Mouse (Mus musculus): Measurements from ENCODE around the gene Nlgn1. TPM values are rescaled to one million over a fixed set of nuclear protein-coding genes. Genes with fewer than 3 reads are reported as not detected.
A peak's percentile ranks its signal among the peaks of the same experiment; 100 is the strongest.

Gene Nlgn1
- polyA plus RNA-seq, 1 experiment from 2014 or later, result 0.86 TPM

GRCm38 (mm10) chr3:26011310-26012078, 320.8 kb downstream of the Nlgn1 start:
- H3K4me2 ChIP-seq (replicated peaks; ENCODE audit: low read depth), result no peak overlapping the region
- H3K27ac ChIP-seq (ENCODE audit: low read depth, low read length), result no peak overlapping the region
- 82% methylated on average over 4 of the region's 4 CpGs for WGBS
- no peaks in the 10 kb centered on the region for H3K4me1 ChIP-seq (replicated peaks; ENCODE audit: control insufficient read depth, insufficient read depth, low read length)
- H3K9ac ChIP-seq (ENCODE audit: low read depth, low read length), result no peak overlapping the region
- H3K9me3 ChIP-seq (ENCODE audit: control insufficient read depth), result no peaks in the 10 kb centered on the region
- no peak overlapping the region for H3K4me3 ChIP-seq (ENCODE audit: low read depth, low read length)
- no peak for ATAC-seq
- TF ChIP-seq CTCF (IDR thresholded peaks at IDR 0.05; ENCODE audit: low read depth), result no peak
- no peaks in the 10 kb centered on the region for H3K27me3 ChIP-seq (replicated peaks; ENCODE audit: control insufficient read depth, insufficient read depth, low read length)
- H3K36me3 ChIP-seq (ENCODE audit: control insufficient read depth, insufficient read depth), result no peaks in the 10 kb centered on the region

- Histone ChIP-seq H3K9ac (ENCODE audit: low read depth, low read length) (no peak overlapping the region), H3K4me2 (replicated peaks; ENCODE audit: low read depth) (no peak overlapping the region), H3K27ac (ENCODE audit: low read depth, low read length) (no peak overlapping the region), H3K4me3 (ENCODE audit: low read depth, low read length) (no peak overlapping the region), H3K4me1 (replicated peaks; ENCODE audit: control insufficient read depth, insufficient read depth, low read length) (no peaks in the 10 kb centered on the region), H3K36me3 (ENCODE audit: control insufficient read depth, insufficient read depth) (no peaks in the 10 kb centered on the region), H3K9me3 (ENCODE audit: control insufficient read depth) (no peaks in the 10 kb centered on the region), H3K27me3 (replicated peaks; ENCODE audit: control insufficient read depth, insufficient read depth, low read length) (no peaks in the 10 kb centered on the region)
- no peak for TF ChIP-seq CTCF (IDR thresholded peaks at IDR 0.05; ENCODE audit: low read depth)
- 66% methylated on average over 7 of the region's 7 CpGs for WGBS
- no peak for ATAC-seq
Observed at GRCm38 (mm10) chr3:26002863-26003608, 329.2 kb downstream of the Nlgn1 start.

GRCm38 (mm10) chr3:26002367-26002766, 329.9 kb downstream of the Nlgn1 start:
- H3K9ac ChIP-seq (ENCODE audit: low read depth, low read length), result no peak overlapping the region
- H3K9me3 ChIP-seq (ENCODE audit: control insufficient read depth), result no peaks in the 10 kb centered on the region
- no peaks in the 10 kb centered on the region for H3K4me1 ChIP-seq (replicated peaks; ENCODE audit: control insufficient read depth, insufficient read depth, low read length)
- TF ChIP-seq CTCF (IDR thresholded peaks at IDR 0.05; ENCODE audit: low read depth), result peak; percentile 38; the same call in 1 of the 2 replicates
- no peak for ATAC-seq
- WGBS, result 30% methylated on average over 2 of the region's 2 CpGs
- H3K4me3 ChIP-seq (ENCODE audit: low read depth, low read length), result no peak overlapping the region
- no peaks in the 10 kb centered on the region for H3K36me3 ChIP-seq (ENCODE audit: control insufficient read depth, insufficient read depth)
- H3K27me3 ChIP-seq (replicated peaks; ENCODE audit: control insufficient read depth, insufficient read depth, low read length), result no peaks in the 10 kb centered on the region
- no peak overlapping the region for H3K4me2 ChIP-seq (replicated peaks; ENCODE audit: low read depth)
- H3K27ac ChIP-seq (ENCODE audit: low read depth, low read length), result no peak overlapping the region

GRCm38 (mm10) chr3:25967546-25967945, 364.7 kb downstream of the Nlgn1 start:
- no peak for TF ChIP-seq CTCF (IDR thresholded peaks at IDR 0.05; ENCODE audit: low read depth)
- Histone ChIP-seq H3K27me3 (replicated peaks; ENCODE audit: control insufficient read depth, insufficient read depth, low read length) (no peaks in the 10 kb centered on the region), H3K4me1 (replicated peaks; ENCODE audit: control insufficient read depth, insufficient read depth, low read length) (no peaks in the 10 kb centered on the region), H3K9ac (ENCODE audit: low read depth, low read length) (no peak overlapping the region), H3K4me3 (ENCODE audit: low read depth, low read length) (no peak overlapping the region), H3K27ac (ENCODE audit: low read depth, low read length) (no peak overlapping the region), H3K9me3 (ENCODE audit: control insufficient read depth) (no peaks in the 10 kb centered on the region), H3K36me3 (ENCODE audit: control insufficient read depth, insufficient read depth) (no peaks in the 10 kb centered on the region), H3K4me2 (replicated peaks; ENCODE audit: low read depth) (no peak overlapping the region)
- no peak for ATAC-seq
- 87% methylated on average over 2 of the region's 2 CpGs for WGBS

GRCm38 (mm10) chr3:25964237-25964636, 368.0 kb downstream of the Nlgn1 start:
- no peak for TF ChIP-seq CTCF (IDR thresholded peaks at IDR 0.05; ENCODE audit: low read depth)

GRCm38 (mm10) chr3:25963568-25963967, 368.7 kb downstream of the Nlgn1 start:
- no peaks in the 10 kb centered on the region for H3K27me3 ChIP-seq (replicated peaks; ENCODE audit: control insufficient read depth, insufficient read depth, low read length)
- H3K36me3 ChIP-seq (ENCODE audit: control insufficient read depth, insufficient read depth), result no peaks in the 10 kb centered on the region
- H3K4me2 ChIP-seq (replicated peaks; ENCODE audit: low read depth), result no peak overlapping the region
- TF ChIP-seq CTCF (IDR thresholded peaks at IDR 0.05; ENCODE audit: low read depth), result no peak
- no peaks in the 10 kb centered on the region for H3K9me3 ChIP-seq (ENCODE audit: control insufficient read depth)
- no peak overlapping the region for H3K27ac ChIP-seq (ENCODE audit: low read depth, low read length)
- H3K4me3 ChIP-seq (ENCODE audit: low read depth, low read length), result no peak overlapping the region
- no peaks in the 10 kb centered on the region for H3K4me1 ChIP-seq (replicated peaks; ENCODE audit: control insufficient read depth, insufficient read depth, low read length)
- 64% methylated on average over 2 of the region's 2 CpGs for WGBS
- no peak for ATAC-seq
- no peak overlapping the region for H3K9ac ChIP-seq (ENCODE audit: low read depth, low read length)

More at GRCm38 (mm10) chr3:25964237-25964636, 368.0 kb downstream of the Nlgn1 start:
- Histone ChIP-seq H3K27me3 (replicated peaks; ENCODE audit: control insufficient read depth, insufficient read depth, low read length) (no peaks in the 10 kb centered on the region), H3K4me3 (ENCODE audit: low read depth, low read length) (no peak overlapping the region), H3K27ac (ENCODE audit: low read depth, low read length) (no peak overlapping the region), H3K9ac (ENCODE audit: low read depth, low read length) (no peak overlapping the region), H3K9me3 (ENCODE audit: control insufficient read depth) (no peaks in the 10 kb centered on the region), H3K36me3 (ENCODE audit: control insufficient read depth, insufficient read depth) (no peaks in the 10 kb centered on the region), H3K4me1 (replicated peaks; ENCODE audit: control insufficient read depth, insufficient read depth, low read length) (no peaks in the 10 kb centered on the region), H3K4me2 (replicated peaks; ENCODE audit: low read depth) (no peak overlapping the region)
- ATAC-seq, result no peak
- WGBS, result 85% methylated on average over 3 of the region's 3 CpGs

All from intestine, postnatal 0 days (tissue).